Mouse (Mus musculus) fat pad, adult 2 months (tissue): ENCODE results near the gene Dusp19.

Source experiments
- DNase-seq: peaks from one replicate; pipeline ENCODE4 v3.0.0-alpha.2; 2011; ENCODE audit warnings: low read depth, low spot score; ENCODE audit errors: extremely low read depth

The Dusp19 gene

DNA sequence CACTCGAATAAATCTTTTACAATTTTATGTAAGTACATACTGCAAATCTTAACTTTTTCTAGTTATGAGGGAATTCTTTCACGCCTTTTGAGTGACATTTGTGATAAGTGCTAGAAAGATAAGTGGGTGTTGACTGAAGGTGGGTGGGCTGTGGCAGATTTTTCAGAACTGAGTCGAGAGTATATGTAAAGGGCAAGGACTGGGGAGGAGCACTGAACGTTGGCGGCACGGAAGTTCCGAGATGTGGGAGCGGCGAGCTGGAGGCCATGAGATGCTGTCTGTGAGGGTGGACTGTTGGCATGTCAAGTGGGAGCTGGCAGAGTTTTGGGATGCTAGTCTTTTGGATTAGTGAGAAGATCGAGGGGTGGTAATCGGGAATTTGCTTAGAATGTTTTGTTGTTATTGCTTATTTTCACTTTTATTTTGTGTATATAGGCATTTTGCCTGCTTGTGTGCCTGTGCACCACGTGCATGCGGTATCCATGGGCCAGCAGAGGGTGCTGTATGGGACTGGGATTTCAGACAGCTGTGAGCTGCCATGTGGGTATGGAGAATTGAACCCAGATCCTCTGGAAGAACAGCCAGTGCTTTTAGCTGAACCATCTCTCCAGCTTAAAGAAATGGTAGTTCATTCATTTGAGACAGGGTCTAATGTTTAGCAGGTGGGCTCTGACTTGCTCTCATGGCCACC, 15.6 kb downstream of the Dusp19 start:
- no peak for DNase-seq

DNA sequence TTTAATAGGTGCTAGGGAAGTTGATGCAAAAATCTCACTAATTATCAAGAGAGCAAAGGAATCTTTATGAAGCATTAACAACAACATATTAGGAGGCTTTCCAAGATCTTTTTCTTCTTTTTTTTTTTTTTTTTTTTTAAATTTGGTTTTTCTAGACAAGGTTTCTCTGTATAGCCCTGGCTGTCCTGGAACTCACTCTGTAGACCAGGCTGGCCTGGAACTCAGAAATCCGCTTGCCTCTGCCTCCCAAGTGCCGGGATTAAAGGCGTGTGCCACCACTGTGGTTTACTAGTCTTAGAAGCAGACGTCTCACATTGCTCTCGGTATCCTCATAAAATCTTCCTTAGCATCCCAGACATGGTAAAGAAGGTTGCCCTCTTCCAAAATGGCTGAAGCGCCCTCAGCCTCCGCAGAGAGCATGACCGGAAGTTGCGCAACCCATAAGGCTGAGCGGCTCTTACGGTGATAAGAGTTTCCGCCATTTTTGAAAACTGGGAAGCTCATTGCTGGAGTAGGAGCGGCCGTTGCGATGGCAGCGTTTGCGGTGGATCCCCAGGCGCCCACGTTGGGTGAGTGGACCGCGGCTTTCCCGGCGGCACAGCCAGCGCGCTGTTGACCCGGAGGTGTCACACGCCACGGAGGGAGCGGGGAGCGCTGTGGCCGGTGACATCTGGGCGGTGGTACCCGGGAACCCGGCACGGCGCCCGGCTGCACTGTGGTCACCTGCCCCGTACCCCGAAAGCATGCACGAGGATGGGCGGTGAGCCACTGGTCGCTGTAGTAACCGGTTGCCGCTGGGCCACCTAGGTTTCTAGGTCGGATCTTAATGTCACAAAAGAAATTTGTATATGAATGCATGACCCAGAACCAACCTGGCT, 21.8 kb downstream of the Dusp19 start:
- DNase-seq, result peak; percentile 37

- no peak for DNase-seq
Observed at GRCm38 (mm10) chr2:80639398-80639797, 22.6 kb downstream of the Dusp19 start.

DNA sequence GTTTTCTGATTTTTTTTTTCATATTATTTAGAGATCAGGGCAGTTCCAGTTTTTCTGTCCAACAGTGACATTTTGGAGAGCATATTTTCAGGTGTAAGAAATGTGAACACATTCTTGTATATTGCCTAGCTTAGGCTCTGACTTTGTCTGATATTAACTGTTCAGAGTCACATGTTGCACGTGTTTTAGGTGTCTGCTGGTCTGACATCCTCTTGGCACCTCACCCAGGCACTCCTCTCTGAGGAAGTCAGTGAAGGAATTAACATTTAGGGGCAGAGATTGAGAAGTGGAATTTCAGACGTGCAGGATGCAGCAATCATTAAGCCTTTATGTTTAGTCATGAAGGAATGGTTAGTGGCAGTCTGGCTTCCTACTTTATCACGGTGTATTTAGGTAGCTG, 23.0 kb downstream of the Dusp19 start:
- DNase-seq, result no peak

- DNase-seq, result no peak
Observed at GRCm38 (mm10) chr2:80661414-80661813, 44.6 kb downstream of the Dusp19 start.

DNA sequence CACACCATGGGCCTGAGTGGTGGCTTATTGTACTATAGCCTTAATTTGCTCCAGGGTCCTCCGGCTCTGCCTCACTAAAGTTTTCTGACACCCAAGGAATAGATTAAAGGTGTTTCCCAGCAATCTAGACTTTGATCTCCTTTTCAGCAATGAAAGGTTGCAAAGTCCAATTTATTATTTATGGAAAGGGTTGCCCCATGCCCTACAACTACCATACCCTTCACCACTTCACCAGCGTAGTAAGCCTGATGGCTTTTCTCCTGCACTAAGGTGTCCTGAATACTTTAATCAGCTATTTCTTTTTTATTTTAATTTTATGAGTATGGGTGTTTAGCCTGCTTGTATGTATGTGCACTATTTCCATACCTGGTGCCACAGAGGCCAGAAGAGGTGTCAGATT, 45.8 kb downstream of the Dusp19 start:
- no peak for DNase-seq

DNA sequence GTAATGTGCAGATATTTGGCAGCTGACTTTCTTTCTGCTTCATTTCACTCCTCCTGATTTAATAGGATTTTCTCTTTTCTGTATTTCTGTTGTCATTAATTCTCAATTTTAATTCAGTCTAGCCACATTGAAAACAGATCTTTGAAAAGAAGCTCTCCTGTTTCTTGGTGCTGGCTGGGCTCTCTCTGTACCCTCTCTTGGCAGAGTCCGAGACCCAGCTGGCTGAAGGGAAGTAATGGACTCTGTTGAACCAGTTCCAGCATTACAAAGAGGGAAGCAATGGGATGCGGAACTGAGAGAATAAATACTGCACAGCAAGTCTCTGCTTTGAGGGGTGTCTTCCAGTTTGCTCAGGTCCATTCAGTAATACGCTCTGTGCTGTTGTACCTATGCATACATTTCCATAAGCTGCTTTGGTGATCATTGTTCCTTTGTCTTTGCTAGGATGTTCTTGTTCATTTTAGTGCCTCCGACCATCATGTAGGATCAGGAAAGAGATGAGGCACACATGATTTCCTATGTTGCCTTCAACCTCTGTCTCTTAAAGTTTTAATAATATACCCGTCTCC, 50.6 kb downstream of the Dusp19 start:
- DNase-seq, result no peak

DNA sequence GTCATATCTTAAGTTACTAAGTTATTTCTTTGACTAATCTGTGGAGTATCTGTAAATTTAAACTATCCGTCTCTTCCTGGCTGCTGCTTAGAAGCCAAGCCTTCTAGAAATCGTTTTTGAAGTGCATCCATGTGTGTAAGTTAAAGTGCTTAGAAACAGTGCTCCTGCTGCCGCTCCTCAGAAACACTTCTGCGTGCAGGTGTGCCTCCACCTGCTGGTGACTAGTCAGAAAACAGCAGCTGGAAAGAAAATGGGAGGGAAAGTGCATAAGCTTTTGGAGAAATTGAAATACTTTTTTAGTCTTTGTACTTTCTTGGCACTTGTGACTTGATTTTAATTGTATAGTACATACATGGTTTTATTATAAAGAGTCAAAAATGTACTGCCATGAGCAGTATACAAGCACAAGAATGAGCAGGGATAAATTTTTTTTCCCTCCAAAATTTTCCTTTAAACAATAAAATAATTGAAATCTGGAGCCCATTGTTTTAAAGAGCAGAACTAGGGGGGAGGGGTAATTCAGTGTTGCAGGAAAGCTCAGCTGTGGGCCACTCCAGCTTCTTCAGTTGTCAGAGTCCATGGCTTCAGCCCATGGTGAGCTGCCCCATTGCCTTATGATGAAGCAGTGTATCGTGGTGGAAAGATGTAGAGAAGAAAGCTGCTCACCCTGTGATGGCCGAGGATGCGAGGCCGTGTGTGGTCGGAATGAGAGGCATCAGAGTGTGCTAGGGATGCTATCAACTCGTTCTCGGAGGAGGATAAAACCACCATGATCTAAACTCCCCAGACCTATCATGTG, 53.2 kb downstream of the Dusp19 start:
- DNase-seq, result no peak

GRCm38 (mm10) chr2:80678803-80679202, 62.0 kb downstream of the Dusp19 start:
- no peak for DNase-seq
